Mouse (Mus musculus) heart, postnatal 0 days (tissue): ENCODE results near the gene Fpgs.

Experiments
- CTCF ChIP-seq: IDR thresholded peaks from 2 replicates; pipeline ENCODE4 v1.5.1; 2016; ENCODE audit warnings: antibody characterized with exemption, control low read depth, low read depth
- EP300 ChIP-seq: IDR thresholded peaks from 2 replicates; pipeline ENCODE4 v1.6.1; 2016; ENCODE audit warnings: antibody characterized with exemption, low read depth

GRCm38 (mm10) chr2:32641810-32642209, 62.1 kb downstream of the Fpgs start:
- TF ChIP-seq EP300 (no peak), CTCF (no peak)
